Mouse (Mus musculus): Measurements from ENCODE around the gene Higd1c. TPM values are rescaled to one million over a fixed set of nuclear protein-coding genes. Genes with fewer than 3 reads are reported as not detected.

The Higd1c gene
- polyA plus RNA-seq, 1 experiment from 2014 or later = not detected

GRCm38 (mm10) chr15:100422899-100423860 lies 58.8 kb downstream of the Higd1c start:
- Histone ChIP-seq H3K4me3 (ENCODE audit: low read depth, low read length) (peak overlapping the region; percentile 86), H3K36me3 (ENCODE audit: control insufficient read depth, insufficient read depth, low read length) (no peaks in the 10 kb centered on the region), H3K9ac (ENCODE audit: low read length) (peak overlapping the region; percentile 83), H3K4me1 (replicated peaks; ENCODE audit: control insufficient read depth, insufficient read depth) (no peaks in the 10 kb centered on the region; the same call in 1 of the 2 replicates), H3K9me3 (ENCODE audit: control insufficient read depth, low read length) (no peaks in the 10 kb centered on the region), H3K27ac (replicated peaks) (peak overlapping the region; percentile 49), H3K4me2 (replicated peaks; ENCODE audit: low read depth) (peak overlapping the region; percentile 94), H3K27me3 (ENCODE audit: control insufficient read depth, insufficient read depth, low read length) (no peaks in the 10 kb centered on the region)
- ATAC-seq (ENCODE audit: low FRiP score, low TSS enrichment) (peak; percentile 97), DNase-seq (ENCODE audit: low spot score) (peak; percentile 98)
- under 1% methylated on average over 61 of the region's 65 CpGs for WGBS
- TF ChIP-seq EP300 (optimal IDR thresholded peaks at IDR 0.05) (no peak), CTCF (IDR thresholded peaks at IDR 0.05; ENCODE audit: low read depth) (no peak)

DNA sequence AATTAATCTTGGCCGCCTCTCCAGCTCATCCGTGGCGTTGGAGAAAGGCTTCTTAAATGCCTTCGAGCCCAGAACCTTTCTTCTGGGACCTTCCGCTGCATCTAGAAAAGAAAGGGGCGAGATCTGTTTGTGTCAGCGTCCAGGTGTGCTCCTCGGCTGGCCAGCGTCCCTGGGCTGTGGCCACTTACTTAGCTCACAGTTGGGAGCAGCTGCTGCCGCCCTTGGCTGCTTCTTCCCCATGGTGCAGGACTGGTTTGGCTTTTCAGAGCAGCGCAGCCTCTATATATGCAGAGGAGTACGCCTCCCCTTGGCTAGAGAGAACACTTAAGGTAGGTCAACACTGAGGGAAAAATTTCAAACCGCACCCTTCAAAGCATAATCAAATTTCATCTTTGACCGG lies 59.6 kb downstream of the Higd1c start:
- H3K27ac ChIP-seq (replicated peaks) = 0 out of 2 replicates have a peak overlapping the region, but pooled peaks have one; percentile 45
- WGBS = 1% methylated on average over 14 of the region's 14 CpGs
- ATAC-seq (ENCODE audit: low FRiP score, low TSS enrichment) = peak; percentile 35; the same call in 1 of the 2 replicates

DNA sequence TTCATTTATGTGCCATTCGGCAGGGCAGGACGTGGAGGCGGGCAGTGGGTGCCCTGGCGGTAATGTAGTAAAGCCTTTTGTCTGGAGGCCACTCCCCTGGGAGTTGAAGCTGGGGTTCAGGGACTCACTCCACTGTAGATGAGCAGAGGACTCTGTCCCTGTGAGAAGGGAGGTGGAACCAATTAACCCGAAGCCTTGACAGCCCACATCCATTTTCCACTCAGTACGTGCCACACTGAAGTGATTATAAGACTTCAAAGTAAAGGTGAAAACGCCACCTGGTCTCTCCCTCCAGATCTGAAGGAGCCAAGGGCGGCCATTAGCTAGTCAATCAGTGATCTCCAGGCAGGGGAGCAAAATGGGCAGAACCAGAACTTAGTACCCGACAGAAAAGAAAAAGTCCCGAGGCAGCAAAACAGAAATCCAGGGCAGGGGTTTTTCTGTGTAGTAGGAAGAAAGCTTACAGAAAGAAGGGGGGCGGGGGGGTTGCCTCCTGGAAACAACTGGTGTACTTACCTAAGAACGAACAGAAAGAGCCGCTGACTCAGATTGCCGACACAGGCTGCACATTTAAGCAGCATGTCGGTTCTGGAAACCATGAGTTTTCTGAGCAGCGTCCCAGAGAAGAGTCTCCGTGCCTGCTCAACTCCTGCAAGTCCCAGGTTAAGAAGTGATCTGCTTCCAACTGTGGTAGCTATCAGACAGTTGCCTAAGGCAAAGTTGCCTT lies 60.2 kb downstream of the Higd1c start, which contains the start of gene Slc11a2:
Gene Slc11a2, minus strand, starts transcription at position 677 of the 727 bp plus-strand sequence.
- 25% methylated on average over 17 of the region's 17 CpGs for WGBS
- Histone ChIP-seq H3K27me3 (ENCODE audit: control insufficient read depth, insufficient read depth, low read length) (no peaks in the 10 kb centered on the region), H3K4me1 (replicated peaks; ENCODE audit: control insufficient read depth, insufficient read depth) (no peaks in the 10 kb centered on the region; the same call in 1 of the 2 replicates), H3K4me2 (replicated peaks; ENCODE audit: low read depth) (peak within 1 kb of the TSS; percentile 94), H3K9me3 (ENCODE audit: control insufficient read depth, low read length) (no peaks in the 10 kb centered on the region), H3K9ac (ENCODE audit: low read length) (peak within 1 kb of the TSS; percentile 53), H3K27ac (replicated peaks) (0 out of 2 replicates have a peak within 1 kb of the TSS, but pooled peaks have one; percentile 45), H3K4me3 (ENCODE audit: low read depth, low read length) (peak within 1 kb of the TSS; percentile 86), H3K36me3 (ENCODE audit: control insufficient read depth, insufficient read depth, low read length) (no peaks in the 10 kb centered on the region)
- ATAC-seq (ENCODE audit: low FRiP score, low TSS enrichment) = no peak
- DNase-seq (ENCODE audit: low spot score) = peak; percentile 49
- TF ChIP-seq CTCF (IDR thresholded peaks at IDR 0.05; ENCODE audit: low read depth) (peak; percentile 1; the same call in 1 of the 2 replicates), EP300 (optimal IDR thresholded peaks at IDR 0.05) (no peak)

More for the DNA sequence above, 59.6 kb downstream of the Higd1c start:
- H3K4me2 ChIP-seq (replicated peaks; ENCODE audit: low read depth) = peak overlapping the region; percentile 94
- DNase-seq (ENCODE audit: low spot score) = peak; percentile 69
- H3K27me3 ChIP-seq (ENCODE audit: control insufficient read depth, insufficient read depth, low read length) = no peaks in the 10 kb centered on the region
- TF ChIP-seq EP300 (optimal IDR thresholded peaks at IDR 0.05) (no peak), CTCF (IDR thresholded peaks at IDR 0.05; ENCODE audit: low read depth) (peak; percentile 36)
- no peaks in the 10 kb centered on the region for H3K9me3 ChIP-seq (ENCODE audit: control insufficient read depth, low read length)
- no peaks in the 10 kb centered on the region; the same call in 1 of the 2 replicates for H3K4me1 ChIP-seq (replicated peaks; ENCODE audit: control insufficient read depth, insufficient read depth)
- peak overlapping the region; percentile 53 for H3K9ac ChIP-seq (ENCODE audit: low read length)
- H3K36me3 ChIP-seq (ENCODE audit: control insufficient read depth, insufficient read depth, low read length) = no peaks in the 10 kb centered on the region
- peak overlapping the region; percentile 86 for H3K4me3 ChIP-seq (ENCODE audit: low read depth, low read length)

DNA sequence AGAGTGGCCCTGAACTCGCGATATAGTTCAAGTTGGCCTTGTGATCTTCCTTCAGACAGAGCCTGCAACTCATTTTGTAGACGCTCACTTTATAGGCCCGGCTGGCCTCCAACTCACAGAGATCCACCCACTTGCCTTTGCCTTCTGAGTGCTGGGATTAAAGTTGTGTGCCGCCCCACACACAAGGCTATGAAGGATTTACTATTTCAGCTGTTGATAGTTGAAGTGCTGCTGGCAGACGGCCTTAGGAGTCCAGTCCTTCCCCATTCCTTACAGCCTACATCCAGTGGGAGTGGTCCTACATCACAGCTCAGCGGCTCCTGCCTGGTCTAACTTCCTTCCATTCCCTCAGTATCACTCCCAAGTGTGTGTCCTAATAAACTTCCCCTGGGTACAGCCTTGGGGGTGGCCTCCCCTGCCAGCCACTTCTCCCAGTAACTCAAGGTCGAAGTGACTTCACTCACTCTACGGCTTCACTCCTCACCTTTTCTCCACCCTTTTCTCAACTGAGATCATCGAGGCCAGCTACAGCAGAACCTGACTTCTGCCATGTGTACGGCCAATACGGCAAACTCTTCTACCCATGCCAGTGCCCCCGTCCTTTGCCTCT lies 64.1 kb downstream of the Higd1c start:
- Histone ChIP-seq H3K36me3 (ENCODE audit: control insufficient read depth, insufficient read depth, low read length) (no peaks in the 10 kb centered on the region), H3K27ac (replicated peaks) (no peak overlapping the region), H3K4me1 (replicated peaks; ENCODE audit: control insufficient read depth, insufficient read depth) (no peaks in the 10 kb centered on the region), H3K9ac (ENCODE audit: low read length) (no peak overlapping the region), H3K27me3 (ENCODE audit: control insufficient read depth, insufficient read depth, low read length) (no peaks in the 10 kb centered on the region), H3K9me3 (ENCODE audit: control insufficient read depth, low read length) (no peaks in the 10 kb centered on the region), H3K4me2 (replicated peaks; ENCODE audit: low read depth) (no peak overlapping the region), H3K4me3 (ENCODE audit: low read depth, low read length) (no peak overlapping the region)
- DNase-seq (ENCODE audit: low spot score) (no peak), ATAC-seq (ENCODE audit: low FRiP score, low TSS enrichment) (peak; percentile 32; the same call in 1 of the 2 replicates)
- no peak for TF ChIP-seq EP300 (optimal IDR thresholded peaks at IDR 0.05)
- TF ChIP-seq CTCF (IDR thresholded peaks at IDR 0.05; ENCODE audit: low read depth) = no peak
- 68% methylated on average over 13 of the region's 13 CpGs for WGBS

- 60% methylated on average over 11 of the region's 11 CpGs for WGBS
- ATAC-seq (ENCODE audit: low FRiP score, low TSS enrichment) = no peak
- H3K27me3 ChIP-seq (ENCODE audit: control insufficient read depth, insufficient read depth, low read length) = no peaks in the 10 kb centered on the region
- TF ChIP-seq CTCF (IDR thresholded peaks at IDR 0.05; ENCODE audit: low read depth) = no peak
- TF ChIP-seq EP300 (optimal IDR thresholded peaks at IDR 0.05) = no peak
- no peaks in the 10 kb centered on the region for H3K9me3 ChIP-seq (ENCODE audit: control insufficient read depth, low read length)
- DNase-seq (ENCODE audit: low spot score) = no peak
- H3K4me1 ChIP-seq (replicated peaks; ENCODE audit: control insufficient read depth, insufficient read depth) = no peaks in the 10 kb centered on the region
- no peak overlapping the region for H3K27ac ChIP-seq (replicated peaks)
- no peaks in the 10 kb centered on the region for H3K36me3 ChIP-seq (ENCODE audit: control insufficient read depth, insufficient read depth, low read length)
- no peak overlapping the region for H3K4me2 ChIP-seq (replicated peaks; ENCODE audit: low read depth)
- no peak overlapping the region for H3K4me3 ChIP-seq (ENCODE audit: low read depth, low read length)
- 0 out of 2 replicates have a peak overlapping the region, but pooled peaks have one; percentile 4 for H3K9ac ChIP-seq (ENCODE audit: low read length)
Observed at GRCm38 (mm10) chr15:100429959-100430565, 65.7 kb downstream of the Higd1c start.

Measured in stomach, postnatal 0 days (tissue).